Mouse (Mus musculus) MEL-GATA-1-ER (cell line): ENCODE data around the gene Agbl5.
"Not testable (repeated sequence)": the region's sequence is repeated elsewhere in the genome, so short reads cannot be mapped to it uniquely, and the experiment has no call there.

ENCODE experiments used
- DNase-seq: peaks from one replicate; pipeline ENCODE4 v3.0.0-alpha.2; 2012; ENCODE audit warnings: low read depth; ENCODE audit errors: extremely low read depth

The Agbl5 gene

GRCm38 (mm10) chr5:30888337-30889087 lies at the start of gene Agbl5:
Gene Agbl5, plus strand, starts transcription at chr5:30888694.
- peak; percentile 97 for DNase-seq

- no peak for DNase-seq
Measured at GRCm38 (mm10) chr5:30839731-30840130, 48.8 kb upstream of the Agbl5 start.

DNA sequence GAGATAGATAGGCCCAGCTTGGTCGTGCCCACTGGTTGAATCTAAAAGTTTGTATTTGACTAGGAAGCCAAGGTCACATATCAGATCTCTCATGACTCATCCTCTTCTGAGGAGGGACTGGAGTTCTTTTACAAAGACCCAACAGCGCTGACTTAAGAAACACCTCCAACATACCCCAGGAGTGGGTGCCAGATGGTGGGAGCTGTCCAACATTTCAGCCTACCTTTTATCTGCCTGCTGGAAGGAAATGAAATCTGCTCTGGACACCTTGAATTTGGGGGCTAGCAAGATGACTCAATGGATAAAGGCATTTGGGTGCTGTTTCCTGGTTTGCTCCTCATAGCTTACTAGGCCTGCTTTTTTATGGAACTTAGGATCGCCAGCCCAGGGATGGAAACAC lies 46.6 kb upstream of the Agbl5 start:
- DNase-seq = no peak

DNA sequence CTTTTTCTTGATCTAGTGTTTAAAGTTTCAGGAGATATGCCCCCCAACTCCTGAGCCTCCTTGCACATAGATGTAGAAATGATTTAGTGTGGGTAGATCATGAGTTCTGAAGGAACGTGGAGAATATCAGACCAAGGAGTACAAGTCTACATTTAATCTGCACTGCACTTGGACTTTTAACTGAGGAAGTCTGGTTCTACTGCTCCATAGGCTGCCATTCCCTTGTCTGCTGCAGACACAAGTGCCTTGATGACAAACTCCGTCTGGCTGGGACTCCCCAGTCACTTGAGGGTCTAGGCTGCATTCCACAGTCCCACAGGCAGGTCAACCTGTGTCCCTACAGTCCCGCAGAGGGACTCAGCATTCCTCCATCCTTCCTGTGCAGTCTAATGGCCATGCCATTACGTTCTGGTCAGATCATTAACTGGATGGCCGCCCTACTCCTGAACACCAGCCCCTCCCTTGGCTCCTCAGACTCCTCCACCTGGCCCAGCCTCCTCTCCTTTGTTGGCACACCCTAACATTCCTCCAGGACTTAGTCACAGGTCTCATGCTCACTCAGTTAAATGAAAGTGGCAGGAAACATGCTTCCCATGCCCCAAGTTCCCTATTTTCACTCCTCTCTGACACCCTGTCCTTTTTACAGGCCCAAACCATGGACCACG lies 38.5 kb upstream of the Agbl5 start:
- DNase-seq = no peak

- no peak for DNase-seq
Measured at GRCm38 (mm10) chr5:30850556-30850925, 38.0 kb upstream of the Agbl5 start.

- DNase-seq = no peak
Measured at GRCm38 (mm10) chr5:30853522-30853921, 35.0 kb upstream of the Agbl5 start.

DNA sequence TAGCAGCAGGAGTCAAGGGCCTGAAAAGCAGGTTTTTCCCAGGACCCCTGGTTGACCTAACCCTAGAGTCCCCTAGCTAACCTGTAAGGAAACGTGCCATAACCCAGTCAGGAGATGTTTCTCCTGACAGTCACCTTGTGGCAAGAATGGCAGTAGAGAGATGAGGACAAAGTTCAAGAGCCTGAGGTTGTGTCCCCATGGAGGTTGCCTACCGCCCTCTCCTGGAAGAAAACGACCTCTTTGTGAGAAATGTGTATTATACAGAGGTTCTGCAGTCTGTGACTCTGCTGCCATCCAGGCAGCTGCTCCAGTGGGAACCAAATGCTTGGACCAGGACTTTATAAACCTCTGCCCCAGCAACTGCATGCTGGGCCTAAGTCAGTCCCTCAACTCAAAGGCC lies 32.8 kb upstream of the Agbl5 start:
- DNase-seq = no peak

DNA sequence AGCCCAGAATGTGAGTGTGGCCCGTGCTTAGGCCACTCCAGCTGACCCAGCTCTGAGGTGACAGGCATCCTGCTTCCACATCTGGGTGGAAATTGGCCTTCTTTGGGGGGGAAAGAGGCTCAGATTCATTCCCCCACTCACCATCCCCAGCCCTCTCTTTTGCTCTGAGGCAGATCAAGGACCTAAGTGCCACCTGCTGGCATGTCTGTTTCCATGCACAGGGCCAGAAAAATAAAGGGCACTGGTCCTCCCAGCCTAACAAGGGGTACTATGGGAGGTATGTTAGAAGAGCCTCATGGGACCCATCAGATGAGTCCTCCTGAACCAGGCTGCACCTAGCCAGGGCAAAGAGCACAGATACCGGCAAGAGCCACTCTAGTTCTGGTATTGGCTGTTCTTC lies 32.4 kb upstream of the Agbl5 start:
- DNase-seq = no peak

GRCm38 (mm10) chr5:30863852-30864251 lies 24.6 kb upstream of the Agbl5 start:
- no peak for DNase-seq

DNA sequence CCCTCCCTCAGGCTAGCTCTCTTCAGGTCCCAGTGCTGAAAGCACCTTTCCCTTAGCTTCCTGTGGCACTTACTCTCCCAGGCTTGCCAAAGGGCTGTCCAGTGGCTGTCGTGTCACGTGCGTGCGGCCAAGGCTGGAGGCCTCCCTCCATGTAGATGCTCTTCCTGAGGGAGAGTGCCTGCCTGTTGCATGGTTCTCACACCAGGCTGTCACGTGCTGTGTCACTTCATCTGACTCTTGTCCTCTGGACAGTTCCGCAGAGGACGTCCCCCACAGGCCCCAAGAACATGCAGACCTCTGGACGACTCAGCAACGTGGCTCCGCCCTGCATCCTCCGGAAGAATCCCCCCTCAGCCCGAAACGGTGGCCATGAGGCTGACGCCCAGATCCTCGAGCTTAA lies 24.2 kb upstream of the Agbl5 start:
- DNase-seq = no peak

DNA sequence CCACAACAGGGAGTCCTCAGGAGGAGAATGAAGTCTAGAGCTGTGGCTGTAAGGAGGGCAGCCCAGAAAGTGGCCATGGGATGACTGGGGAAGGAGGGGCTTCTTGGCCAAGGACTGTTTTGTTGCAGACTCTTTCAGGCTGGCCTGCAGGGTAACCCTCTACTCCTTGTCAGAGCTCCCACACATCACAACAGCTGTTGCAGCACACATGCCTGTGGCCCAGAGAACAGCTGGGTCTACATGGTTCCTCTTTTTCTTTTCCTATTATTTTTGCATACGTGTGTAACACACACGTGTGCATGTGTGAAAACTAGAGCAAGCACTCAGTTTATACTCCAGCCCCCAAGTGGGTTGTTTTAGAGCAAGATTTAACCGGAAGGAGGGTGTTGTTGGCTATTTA lies 21.6 kb upstream of the Agbl5 start:
- no peak for DNase-seq

DNA sequence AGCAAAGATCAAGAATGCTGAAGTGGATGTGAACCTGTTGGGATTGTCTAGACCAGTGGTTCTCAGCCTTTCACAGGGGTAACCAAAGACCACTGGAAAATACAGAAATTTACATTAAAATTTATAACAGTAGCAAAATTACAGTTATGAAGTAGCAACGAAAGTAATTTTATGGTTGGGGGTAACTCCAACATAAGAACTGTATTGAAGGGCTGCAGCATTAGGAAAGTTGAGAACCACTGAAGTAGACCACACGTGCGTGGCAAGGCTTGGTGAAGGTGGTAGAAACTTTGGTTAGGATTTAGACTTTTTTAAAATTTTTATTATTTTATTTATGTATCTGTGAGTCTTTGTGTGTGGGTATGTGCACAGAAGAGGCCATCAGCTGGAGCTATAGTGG lies 20.8 kb upstream of the Agbl5 start, which contains the start of gene Tmem214:
Gene Tmem214, plus strand, starts transcription at position 301 of the 400 bp plus-strand sequence.
- no peak for DNase-seq

- DNase-seq = no peak
Measured at GRCm38 (mm10) chr5:30868981-30869380, 19.5 kb upstream of the Agbl5 start.

GRCm38 (mm10) chr5:30869405-30870130 lies 18.9 kb upstream of the Agbl5 start:
- peak; percentile 58 for DNase-seq

GRCm38 (mm10) chr5:30870131-30870406 lies 18.4 kb upstream of the Agbl5 start:
- no peak for DNase-seq

DNA sequence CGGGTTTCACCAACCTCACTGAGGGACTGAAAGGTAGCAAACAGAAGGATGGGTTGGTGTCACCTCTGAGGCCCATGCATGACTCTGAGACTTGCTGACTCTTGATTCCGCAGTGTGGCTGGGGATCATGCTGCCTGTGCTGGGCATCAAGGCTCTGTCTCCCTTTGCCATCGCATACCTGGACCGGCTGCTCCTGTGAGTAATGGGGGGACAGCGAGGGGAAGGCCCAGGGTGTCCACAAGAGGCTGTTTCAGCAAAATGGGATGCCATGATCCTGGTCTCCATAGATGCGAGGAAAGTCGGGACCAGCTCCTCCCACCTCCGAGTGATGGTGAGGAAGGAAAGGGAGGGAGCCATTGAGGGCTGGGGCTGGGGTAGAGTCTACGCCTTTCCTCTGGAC lies 15.9 kb upstream of the Agbl5 start:
- no peak for DNase-seq

DNA sequence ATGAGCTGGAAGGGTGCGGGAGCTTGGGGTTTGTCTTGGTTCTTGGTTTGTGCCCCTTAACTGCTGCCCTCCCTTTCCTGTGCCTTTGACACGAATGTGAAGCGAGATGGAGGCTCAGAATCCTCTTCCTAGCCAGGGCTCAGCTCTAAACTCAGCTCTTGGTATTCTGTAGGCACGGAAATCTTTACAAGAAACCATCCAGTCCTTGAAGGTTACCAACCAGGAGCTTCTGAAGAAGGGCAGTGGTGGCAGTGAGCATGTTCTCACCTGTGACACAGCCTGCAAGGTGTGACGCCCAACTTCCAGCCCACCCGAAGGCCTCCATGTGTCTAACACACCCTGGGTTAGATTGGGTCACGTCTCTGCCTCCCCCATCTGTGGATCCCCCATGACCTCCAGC lies 14.1 kb upstream of the Agbl5 start:
- no peak for DNase-seq

DNA sequence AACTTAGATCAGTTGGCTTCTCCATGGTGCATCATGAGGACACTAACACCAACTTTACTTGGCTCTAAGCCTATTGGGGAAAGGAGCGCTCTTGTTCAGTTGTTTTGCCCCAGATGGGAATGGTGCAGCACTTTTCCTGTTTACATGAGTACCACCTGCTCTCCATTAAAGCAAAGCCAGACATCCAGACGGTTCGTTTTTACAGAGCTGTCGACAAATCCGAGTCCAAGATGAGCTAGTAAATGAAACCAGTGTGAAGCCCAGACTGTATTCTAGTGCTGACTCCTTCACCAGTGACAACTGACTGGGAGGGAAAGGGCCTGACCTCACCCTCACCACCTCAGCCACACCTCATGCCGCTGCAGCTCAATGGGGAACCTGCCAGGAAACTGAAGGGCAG lies 9.9 kb upstream of the Agbl5 start:
- DNase-seq = no peak

- no peak for DNase-seq
Measured at GRCm38 (mm10) chr5:30879347-30879943, 9.0 kb upstream of the Agbl5 start.

DNA sequence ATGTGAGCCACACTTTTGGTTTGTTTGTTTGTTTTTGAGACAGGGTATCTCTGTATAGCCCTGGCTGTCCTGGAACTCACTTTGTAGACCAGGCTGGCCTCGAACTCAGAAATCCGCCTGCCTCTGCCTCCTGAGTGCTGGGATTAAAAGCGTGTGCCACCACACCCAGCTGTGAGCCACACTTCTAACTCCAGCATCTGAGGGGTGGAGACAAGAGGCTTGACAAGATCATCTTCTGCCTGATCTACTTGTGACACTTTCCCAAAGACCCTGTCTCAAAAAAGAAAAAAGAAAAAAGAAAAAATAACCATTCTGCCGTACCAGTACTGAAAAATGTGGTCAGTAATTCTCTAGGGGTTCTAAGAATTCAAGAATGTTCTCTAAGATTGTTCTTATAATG lies 6.7 kb upstream of the Agbl5 start:
- DNase-seq = not testable (repeated sequence)

DNA sequence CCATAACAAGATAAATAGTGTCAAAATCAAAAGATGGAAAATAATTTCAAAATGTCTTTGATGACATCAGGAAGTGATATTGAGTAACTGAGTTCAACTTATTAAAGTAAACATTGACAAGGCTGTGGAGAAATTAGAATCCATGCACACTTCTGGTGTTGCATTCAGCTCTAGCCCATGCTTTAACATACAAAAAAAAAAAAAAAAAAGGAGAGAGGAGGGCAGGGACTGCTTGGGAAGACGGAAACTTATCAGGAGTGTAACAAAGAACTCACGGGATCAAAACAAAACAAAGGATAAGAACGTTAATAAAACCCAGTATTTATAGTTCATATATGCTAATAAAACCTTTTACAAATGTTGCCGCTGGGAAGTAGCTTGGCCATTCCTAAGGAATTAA lies 2.3 kb upstream of the Agbl5 start:
- DNase-seq = no peak

GRCm38 (mm10) chr5:30886731-30887130 lies 1.8 kb upstream of the Agbl5 start:
- no peak for DNase-seq
